Mouse (Mus musculus) hindbrain, embryonic 13.5 days (tissue): ENCODE measurements around the gene Saysd1. TPM values are rescaled to one million over a fixed set of nuclear protein-coding genes. Genes with fewer than 3 reads are reported as not detected.
"Not testable (repeated sequence)": the region's sequence is repeated elsewhere in the genome, so short reads cannot be mapped to it uniquely, and the experiment has no call there.

ENCODE experiments used
- ATAC-seq: fragments of 200-750 bp; cut with Nextera tagmentation; 2 replicates; pipeline ENCODE4 v1.8.0; 2017; ENCODE audit warnings: moderate TSS enrichment; ENCODE audit not compliant: low FRiP score
- H3K27ac ChIP-seq: fragments of 300-500 bp; sonication (generic); 2 replicates; pipeline ENCODE4 v1.5.1; 2015; ENCODE audit warnings: inconsistent platforms, mild to moderate bottlenecking, moderate library complexity
- H3K27me3 ChIP-seq: fragments of 300-500 bp; sonication (generic); 2 replicates; pipeline ENCODE4 v1.6.1; 2015; ENCODE audit warnings: mild to moderate bottlenecking, inconsistent platforms
- H3K36me3 ChIP-seq: fragments of 300-500 bp; sonication (generic); 2 replicates; pipeline ENCODE4 v1.6.1; 2015; ENCODE audit warnings: mild to moderate bottlenecking, inconsistent platforms
- H3K4me1 ChIP-seq: fragments of 300-500 bp; sonication (generic); replicated peaks from 2 replicates; pipeline ENCODE4 v1.6.1; 2015; ENCODE audit warnings: inconsistent platforms
- H3K4me2 ChIP-seq: fragments of 300-500 bp; sonication (generic); 2 replicates; pipeline ENCODE4 v1.6.1; 2015; ENCODE audit warnings: inconsistent platforms, mild to moderate bottlenecking, moderate library complexity
- H3K4me3 ChIP-seq: fragments of 300-500 bp; sonication (generic); 2 replicates; pipeline ENCODE4 v1.5.1; 2015; ENCODE audit warnings: mild to moderate bottlenecking, inconsistent platforms
- H3K9ac ChIP-seq: fragments of 300-500 bp; sonication (generic); 2 replicates; pipeline ENCODE4 v1.6.1; 2015; ENCODE audit warnings: mild to moderate bottlenecking, inconsistent platforms
- H3K9me3 ChIP-seq: fragments of 300-500 bp; sonication (generic); 2 replicates; pipeline ENCODE4 v1.6.1; 2016; ENCODE audit warnings: inconsistent platforms
- WGBS: fragments of 180-500 bp; shearing (Covaris S2); methylation state at CpG from one replicate; pipeline ENCODE4 v1.1.7; 2015; 5-methylcytosine and 5-hydroxymethylcytosine counted together
- polyA plus RNA-seq: library from polyadenylated mRNA; unstranded; fragments of >200 nt; fragmentation: Nextera tagmentation; extraction: Ambion mirVana; gene quantifications from 2 replicates; pipeline ENCODE4 v1.2.1, GENCODE M21; 2015

Saysd1 gene
- polyA plus RNA-seq, 1 experiment from 2014 or later = 14.7 TPM

DNA sequence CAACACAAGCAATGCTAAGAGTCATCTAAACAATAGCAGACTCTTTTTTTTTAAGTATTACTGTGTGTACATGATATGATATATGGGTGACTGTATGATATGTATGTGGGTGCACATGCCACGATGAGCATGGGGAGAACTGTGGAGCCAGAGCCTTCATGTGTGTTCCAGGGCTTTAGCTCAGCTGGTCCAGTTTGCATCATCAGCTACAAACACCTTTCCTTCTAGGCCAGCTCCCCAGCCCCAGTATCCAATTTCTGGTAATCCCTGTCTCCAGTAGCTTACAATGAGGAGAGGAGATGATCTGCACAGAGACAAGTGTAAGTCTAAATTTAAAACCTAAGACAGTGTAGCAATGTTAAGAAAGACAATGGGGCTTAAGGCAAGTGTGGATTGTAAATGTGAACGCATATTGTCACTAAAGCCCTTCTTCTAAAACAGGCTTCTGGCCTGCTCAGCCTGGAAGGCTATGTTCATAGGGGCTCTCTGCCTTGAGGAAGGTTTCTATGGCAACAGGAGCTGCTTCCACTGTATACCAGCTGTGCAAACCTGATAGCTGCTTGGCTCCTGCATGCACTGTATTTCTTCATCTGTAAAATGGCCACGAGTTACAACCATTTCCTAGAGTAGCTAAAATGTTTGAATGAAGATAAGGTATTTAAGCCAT lies 90.4 kb downstream of the Saysd1 start:
- Histone ChIP-seq H3K4me3 (no peak overlapping the region), H3K4me1 (peaks cover 14% of the 10 kb centered on the region), H3K9ac (peak overlapping the region; percentile 60; the same call in 1 of the 2 replicates), H3K27me3 (no peaks in the 10 kb centered on the region), H3K36me3 (no peaks in the 10 kb centered on the region), H3K9me3 (no peaks in the 10 kb centered on the region), H3K4me2 (no peak overlapping the region), H3K27ac (peak overlapping the region; percentile 85)
- 38% methylated on average over 3 of the region's 3 CpGs for whole genome bisulfite sequencing
- ATAC-seq = peak; percentile 97

DNA sequence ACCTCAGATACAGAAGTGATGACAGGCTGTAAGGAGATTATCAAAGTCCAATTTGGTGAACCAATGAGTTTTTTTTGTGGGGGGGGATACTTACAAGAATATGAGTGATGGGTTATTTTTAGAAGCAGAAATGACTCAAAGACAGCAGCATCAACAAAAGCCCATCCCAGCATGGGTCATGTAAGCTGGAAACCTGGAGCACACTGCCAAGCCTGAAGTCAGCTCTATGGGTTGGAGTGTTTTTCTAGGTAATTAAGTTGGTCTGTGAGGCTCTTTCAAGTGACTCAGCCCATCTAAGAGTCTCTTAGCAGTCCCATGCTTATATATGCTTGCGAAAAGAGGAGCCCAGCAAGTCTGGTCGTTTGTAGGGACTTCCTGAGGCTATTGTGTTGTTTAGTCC lies 91.0 kb downstream of the Saysd1 start:
- Histone ChIP-seq H3K4me3 (no peak overlapping the region), H3K4me1 (peaks cover 14% of the 10 kb centered on the region), H3K9me3 (no peaks in the 10 kb centered on the region), H3K9ac (no peak overlapping the region), H3K27ac (peak overlapping the region; percentile 85), H3K36me3 (no peaks in the 10 kb centered on the region), H3K27me3 (no peaks in the 10 kb centered on the region), H3K4me2 (no peak overlapping the region)
- 50% methylated on average over 2 of the region's 2 CpGs for WGBS
- ATAC-seq = no peak

DNA sequence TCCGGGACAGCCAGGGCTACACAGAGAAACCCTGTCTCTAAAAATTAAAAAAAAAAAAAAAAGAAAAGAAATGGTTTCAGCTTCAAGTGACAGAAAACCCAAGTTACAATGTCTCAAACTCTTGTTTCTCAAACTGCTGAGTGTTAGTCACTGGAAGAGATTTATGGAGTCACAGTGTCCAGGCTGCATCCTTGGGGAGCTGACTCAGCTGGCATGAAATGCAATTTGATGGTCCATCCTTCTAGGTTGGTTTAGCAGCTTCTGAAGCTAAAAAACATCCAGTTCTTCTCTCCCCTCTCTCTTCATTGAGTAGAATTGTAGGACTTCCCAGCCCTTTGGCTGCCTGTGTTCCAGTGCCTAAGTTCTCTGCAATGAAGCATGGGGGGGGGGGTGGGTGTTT lies 94.3 kb downstream of the Saysd1 start:
- 100% methylated on average over 1 of the region's 1 CpGs for WGBS
- H3K36me3 ChIP-seq = no peaks in the 10 kb centered on the region
- no peak overlapping the region for H3K9ac ChIP-seq
- no peak overlapping the region for H3K4me3 ChIP-seq
- no peak overlapping the region for H3K27ac ChIP-seq
- H3K27me3 ChIP-seq = no peaks in the 10 kb centered on the region
- peaks cover 14% of the 10 kb centered on the region for H3K4me1 ChIP-seq
- H3K4me2 ChIP-seq = no peak overlapping the region
- H3K9me3 ChIP-seq = no peaks in the 10 kb centered on the region
- no peak for ATAC-seq

DNA sequence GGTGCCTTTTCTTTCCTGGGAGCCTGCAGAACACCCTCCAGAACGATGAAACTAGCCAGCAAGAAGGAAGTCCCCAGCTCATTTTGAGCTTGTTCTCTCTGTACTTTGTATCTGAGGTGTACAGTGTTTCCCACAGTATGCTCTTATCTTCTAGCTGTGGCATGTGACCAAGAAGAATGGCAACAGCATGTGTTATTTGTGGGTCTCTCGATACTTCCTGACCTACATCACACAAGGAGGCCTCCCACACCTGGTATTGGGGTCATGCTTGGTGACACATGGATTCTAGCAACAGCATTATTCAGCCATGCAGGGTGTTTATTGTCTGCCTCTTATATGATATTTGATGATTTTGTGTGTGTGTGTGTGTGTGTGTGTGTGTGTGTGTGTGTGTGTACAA lies 96.5 kb downstream of the Saysd1 start:
- Histone ChIP-seq H3K36me3 (no peaks in the 10 kb centered on the region), H3K9me3 (no peaks in the 10 kb centered on the region), H3K4me2 (no peak overlapping the region), H3K4me3 (no peak overlapping the region), H3K27me3 (no peaks in the 10 kb centered on the region), H3K9ac (no peak overlapping the region), H3K27ac (no peak overlapping the region), H3K4me1 (no peaks in the 10 kb centered on the region)
- WGBS = 80% methylated on average over 2 of the region's 2 CpGs
- ATAC-seq = no peak

DNA sequence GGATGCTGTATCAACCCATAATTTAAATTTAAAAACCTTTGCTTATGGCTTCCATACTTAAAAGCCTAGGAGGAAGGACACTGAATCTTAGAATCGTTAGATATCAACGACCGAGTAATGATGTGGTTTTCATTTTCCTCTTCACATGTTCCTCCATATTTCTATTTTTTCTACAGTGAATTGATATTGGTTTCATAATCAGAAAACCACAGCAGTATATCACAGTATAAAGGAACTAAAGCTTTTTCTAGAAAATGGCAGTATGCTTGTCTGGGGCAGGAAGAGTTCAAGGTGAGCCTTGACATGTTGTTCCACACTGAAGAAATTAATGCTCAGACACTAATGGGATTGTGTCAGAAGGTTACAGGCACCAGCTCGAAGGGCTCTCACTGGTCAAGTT lies 97.4 kb downstream of the Saysd1 start:
- ATAC-seq = no peak
- no peak overlapping the region for H3K4me3 ChIP-seq
- WGBS = 94% methylated on average over 4 of the region's 4 CpGs
- no peaks in the 10 kb centered on the region for H3K4me1 ChIP-seq
- no peaks in the 10 kb centered on the region for H3K27me3 ChIP-seq
- H3K36me3 ChIP-seq = no peaks in the 10 kb centered on the region
- H3K9me3 ChIP-seq = no peaks in the 10 kb centered on the region
- H3K27ac ChIP-seq = no peak overlapping the region
- no peak overlapping the region for H3K4me2 ChIP-seq
- H3K9ac ChIP-seq = no peak overlapping the region

DNA sequence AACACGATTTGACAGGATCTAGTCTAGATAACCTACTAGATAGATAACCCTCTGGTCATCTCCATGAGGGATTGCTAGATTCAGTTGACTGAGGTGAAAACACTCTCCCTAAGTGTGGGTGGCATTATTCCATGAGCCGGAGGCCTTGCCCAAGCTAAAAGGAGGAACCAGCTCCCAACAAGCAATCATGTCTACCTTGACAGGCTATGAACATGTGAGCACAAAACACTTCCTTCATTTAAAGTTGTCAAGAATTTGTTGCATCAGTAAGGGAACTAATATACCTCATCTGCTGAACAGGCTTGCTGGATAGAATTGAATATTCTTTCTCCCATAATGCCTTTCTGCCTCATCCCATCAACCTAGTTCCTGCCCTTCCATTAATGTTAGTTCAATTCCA lies 98.5 kb downstream of the Saysd1 start:
- WGBS = 89% methylated on average over 2 of the region's 2 CpGs
- Histone ChIP-seq H3K9ac (no peak overlapping the region), H3K36me3 (no peaks in the 10 kb centered on the region), H3K4me1 (0 out of 2 replicates have a peak, but pooled peaks cover 1% of the 10 kb centered on the region), H3K4me3 (no peak overlapping the region), H3K9me3 (no peaks in the 10 kb centered on the region), H3K27ac (no peak overlapping the region), H3K4me2 (no peak overlapping the region), H3K27me3 (no peaks in the 10 kb centered on the region)
- ATAC-seq = no peak

DNA sequence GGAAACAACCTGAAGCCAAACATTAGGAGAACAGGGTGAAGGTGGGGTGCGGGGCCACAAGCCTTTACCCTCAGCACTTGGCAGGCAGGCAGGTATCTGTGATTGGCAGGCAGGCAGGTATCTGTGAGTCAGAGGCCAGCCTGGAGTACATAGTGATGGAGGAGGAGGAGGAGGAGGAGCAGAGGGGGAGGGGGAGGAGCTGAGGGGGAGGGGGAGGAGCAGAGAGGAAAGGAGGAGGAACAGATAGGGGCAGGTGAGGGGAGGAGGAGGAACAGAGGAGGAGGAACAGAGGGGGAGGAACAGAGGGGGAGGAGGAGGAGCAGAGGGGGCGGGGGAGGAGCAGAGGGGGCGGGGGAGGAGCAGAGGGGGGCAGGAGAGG lies 105.6 kb downstream of the Saysd1 start:
- Histone ChIP-seq H3K4me3 (no peak overlapping the region), H3K36me3 (no peaks in the 10 kb centered on the region), H3K27ac (no peak overlapping the region), H3K9ac (no peak overlapping the region), H3K27me3 (no peaks in the 10 kb centered on the region), H3K9me3 (no peaks in the 10 kb centered on the region), H3K4me1 (0 out of 2 replicates have a peak, but pooled peaks cover 4% of the 10 kb centered on the region), H3K4me2 (no peak overlapping the region)
- WGBS = 51% methylated on average over 3 of the region's 3 CpGs
- no peak for ATAC-seq

DNA sequence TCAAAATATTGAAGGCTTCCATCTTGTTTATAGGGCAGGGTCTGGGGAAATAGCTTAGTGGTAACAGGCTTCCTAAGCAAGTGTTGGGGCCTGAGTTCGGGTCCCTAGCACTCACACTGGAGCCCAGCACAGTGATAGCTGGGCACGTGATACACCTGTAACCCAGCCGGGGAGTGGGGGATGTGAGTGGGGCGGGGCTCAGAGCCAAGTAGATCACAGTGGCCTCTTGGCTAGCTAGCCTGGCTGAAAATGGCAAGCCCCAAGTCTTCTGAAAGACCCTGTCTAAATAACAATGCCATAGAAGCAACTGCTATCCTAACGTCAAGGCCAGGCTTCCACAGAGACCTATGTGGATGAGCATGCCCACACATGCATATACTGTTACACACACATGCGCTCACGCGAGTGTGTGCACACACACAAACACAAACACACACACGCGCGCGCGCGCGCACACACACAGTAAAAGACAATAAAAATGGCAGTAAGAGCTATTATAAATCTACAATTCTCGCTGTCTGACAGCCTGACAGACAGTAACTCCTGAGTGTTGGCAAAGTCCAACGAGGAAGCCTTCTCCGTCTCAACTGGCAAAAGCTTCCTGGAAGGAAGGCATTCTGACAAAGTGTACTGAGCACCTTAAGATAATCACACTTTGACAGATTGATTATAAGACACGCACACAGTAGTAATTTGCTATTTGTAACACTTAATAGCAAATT lies 106.2 kb downstream of the Saysd1 start:
- Histone ChIP-seq H3K27ac (no peak overlapping the region), H3K27me3 (no peaks in the 10 kb centered on the region), H3K4me2 (no peak overlapping the region), H3K9me3 (no peaks in the 10 kb centered on the region), H3K4me1 (0 out of 2 replicates have a peak, but pooled peaks cover 4% of the 10 kb centered on the region), H3K36me3 (no peaks in the 10 kb centered on the region), H3K4me3 (no peak overlapping the region), H3K9ac (no peak overlapping the region)
- 83% methylated on average over 19 of the region's 19 CpGs for WGBS
- no peak for ATAC-seq

DNA sequence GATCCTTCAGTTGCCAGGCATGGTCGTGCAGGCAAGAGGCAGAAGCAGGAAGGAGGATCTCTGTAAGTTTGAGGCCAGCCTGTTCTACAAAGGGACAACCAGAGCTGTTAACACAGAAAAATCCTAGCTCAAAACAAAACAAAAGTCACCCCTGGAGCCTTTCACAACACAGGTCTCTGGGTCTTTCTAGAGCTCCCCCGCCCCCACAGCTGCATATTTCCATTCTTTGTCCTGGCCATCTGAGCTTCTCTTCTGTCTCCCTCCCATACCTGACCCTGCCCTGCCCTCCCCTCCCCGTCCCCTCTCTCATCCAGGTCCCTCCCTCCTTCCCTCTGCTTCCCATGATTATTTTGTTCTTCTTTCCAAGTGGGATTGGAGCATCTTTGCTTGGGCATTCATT lies 108.7 kb downstream of the Saysd1 start:
- no peak overlapping the region for H3K4me2 ChIP-seq
- 0 out of 2 replicates have a peak, but pooled peaks cover under 1% of the 10 kb centered on the region for H3K4me1 ChIP-seq
- no peak overlapping the region for H3K27ac ChIP-seq
- WGBS = 10% methylated on average over 3 of the region's 3 CpGs
- no peak for ATAC-seq
- H3K27me3 ChIP-seq = no peaks in the 10 kb centered on the region
- H3K36me3 ChIP-seq = no peaks in the 10 kb centered on the region
- H3K4me3 ChIP-seq = no peak overlapping the region
- no peaks in the 10 kb centered on the region for H3K9me3 ChIP-seq
- no peak overlapping the region for H3K9ac ChIP-seq

DNA sequence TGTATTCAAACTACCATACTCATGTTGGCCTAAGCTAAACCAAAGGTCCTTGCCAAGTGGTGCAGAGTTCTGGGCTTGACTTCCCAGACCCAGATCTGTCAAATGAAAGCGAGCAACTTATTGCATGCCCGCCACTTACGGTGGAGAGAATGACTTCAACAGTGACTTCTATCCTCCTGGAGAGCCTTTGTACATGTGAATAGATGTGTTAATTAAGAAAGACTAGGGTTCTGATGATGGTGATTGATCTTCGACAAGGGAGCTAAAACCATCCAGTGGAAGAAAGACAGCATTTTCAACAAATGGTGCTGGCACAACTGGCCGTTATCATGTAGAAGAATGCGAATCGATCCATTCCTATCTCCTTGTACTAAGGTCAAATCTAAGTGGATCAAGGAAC lies 110.9 kb downstream of the Saysd1 start:
- WGBS = 73% methylated on average over 7 of the region's 7 CpGs
- H3K36me3 ChIP-seq = not testable (repeated sequence)

More for the DNA sequence above, 110.9 kb downstream of the Saysd1 start:
- H3K27me3 ChIP-seq, H3K4me3 ChIP-seq, H3K4me2 ChIP-seq, H3K9ac ChIP-seq, H3K9me3 ChIP-seq, H3K27ac ChIP-seq, H3K4me1 ChIP-seq, ATAC-seq: not testable (repeated sequence)
